Comparison of ENCODE assay signal across 14 mouse cellular contexts in the genomic region with DNA sequence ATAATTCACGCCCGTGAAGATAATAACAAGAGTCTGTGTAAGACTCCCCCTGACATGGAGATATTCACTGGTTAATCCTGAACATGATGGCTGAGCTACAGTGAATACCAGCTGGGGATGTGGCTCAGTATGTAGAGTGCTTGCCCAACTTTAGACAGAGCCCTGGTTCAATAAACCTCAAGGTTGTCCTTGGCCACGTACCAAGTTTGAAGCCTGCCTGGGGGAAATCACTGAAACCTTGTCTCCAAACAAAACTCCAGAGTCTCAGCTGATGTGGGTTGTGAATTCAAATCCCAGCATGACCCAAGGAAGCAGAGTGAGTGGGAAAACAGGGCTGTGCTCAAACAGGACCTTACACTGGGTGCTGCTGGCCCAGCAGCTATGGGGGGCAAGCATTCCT. TPM values are rescaled to one million over a fixed set of nuclear protein-coding genes. Genes with fewer than 3 reads are reported as not detected.
DNase-seq lines count a peak whose midpoint lies in the region; ATAC-seq lines count a peak whose summit lies in the region.
"Had no signal": no experiment of that assay in that cellular context is flagged by ENCODE, and none has a peak within 500 bp of the region (broad histone marks: within the 10 kb centered on the region; RNA-seq: fewer than 3 reads in every experiment).

No protein-coding gene starts in this region.

- ATAC-seq in liver, embryonic 12.5 days = no peak
- ATAC-seq in stomach, embryonic 16.5 days (ENCODE audit: insufficient read depth, low FRiP score) = no peak
- ATAC-seq: forebrain, embryonic 13.5 days had no signal

- no peaks in the 10 kb centered on the region for H3K9me3 ChIP-seq in liver, embryonic 12.5 days (replicated peaks)
- H3K9me3 ChIP-seq in stomach, embryonic 16.5 days (replicated peaks; ENCODE audit: control insufficient read depth, low read length) = no peaks in the 10 kb centered on the region
- H3K9me3 ChIP-seq: forebrain, embryonic 13.5 days; limb, embryonic 15.5 days; midbrain, embryonic 12.5 days had no signal

- peak; percentile 71 for DNase-seq in adrenal gland, adult 2 months
- DNase-seq in adrenal gland, adult 8-10 months = no peak
- DNase-seq in liver = no peak
- peak; percentile 43 for DNase-seq in kidney, postnatal 14 days
- DNase-seq in thymus, postnatal 0 days (ENCODE audit: low spot score) = no peak
- no peak for DNase-seq in heart, adult 18-20 months
- DNase-seq: cerebellum, postnatal 14 days had no signal

- WGBS in liver, embryonic 12.5 days (ENCODE audit: insufficient replicate concordance) = 68% methylated on average over 3 of the region's 3 CpGs
- WGBS in stomach, embryonic 16.5 days = 71% methylated on average over 3 of the region's 3 CpGs

- H3K9ac ChIP-seq in liver, embryonic 12.5 days = no peak overlapping the region
- no peak overlapping the region for H3K9ac ChIP-seq in stomach, embryonic 16.5 days (ENCODE audit: low read length)
- H3K9ac ChIP-seq: embryonic facial prominence, embryonic 12.5 days; forebrain, embryonic 13.5 days; limb, embryonic 15.5 days; midbrain, embryonic 12.5 days had no signal

- H3K4me1 ChIP-seq in liver, embryonic 12.5 days = peaks cover 25% of the 10 kb centered on the region
- peaks cover 19% of the 10 kb centered on the region for H3K4me1 ChIP-seq in stomach, embryonic 16.5 days (ENCODE audit: control insufficient read depth, insufficient read depth, low read length)

- H3K36me3 ChIP-seq in liver, embryonic 12.5 days = no peaks in the 10 kb centered on the region
- no peaks in the 10 kb centered on the region for H3K36me3 ChIP-seq in stomach, embryonic 16.5 days (ENCODE audit: control insufficient read depth, insufficient read depth, low read length)
- H3K36me3 ChIP-seq: embryonic facial prominence, embryonic 12.5 days; limb, embryonic 15.5 days; midbrain, embryonic 12.5 days had no signal

- no peak overlapping the region for H3K4me2 ChIP-seq in liver, embryonic 12.5 days
- no peak overlapping the region for H3K4me2 ChIP-seq in stomach, embryonic 16.5 days (ENCODE audit: low read depth, low read length)
- H3K4me2 ChIP-seq: embryonic facial prominence, embryonic 12.5 days; forebrain, embryonic 13.5 days; limb, embryonic 15.5 days; midbrain, embryonic 12.5 days had no signal

- no peaks in the 10 kb centered on the region for H3K27me3 ChIP-seq in liver, embryonic 12.5 days (replicated peaks)
- H3K27me3 ChIP-seq in stomach, embryonic 16.5 days (ENCODE audit: control insufficient read depth, insufficient read depth, low read length) = no peaks in the 10 kb centered on the region
- H3K27me3 ChIP-seq: embryonic facial prominence, embryonic 12.5 days; forebrain, embryonic 13.5 days; limb, embryonic 15.5 days; midbrain, embryonic 12.5 days had no signal

- no peak overlapping the region for H3K4me3 ChIP-seq in liver, embryonic 12.5 days
- no peak overlapping the region for H3K4me3 ChIP-seq in stomach, embryonic 16.5 days (replicated peaks; ENCODE audit: low read length)
- H3K4me3 ChIP-seq: embryonic facial prominence, embryonic 12.5 days; forebrain, embryonic 13.5 days; left cerebral cortex, adult 2 months; limb, embryonic 15.5 days; midbrain, embryonic 12.5 days had no signal

- 0 out of 2 replicates have a peak overlapping the region, but pooled peaks have one; percentile 74 for H3K27ac ChIP-seq in liver, embryonic 12.5 days
- H3K27ac ChIP-seq in stomach, embryonic 16.5 days (ENCODE audit: low read length) = peak overlapping the region; percentile 40; the same call in 1 of the 2 replicates
- H3K27ac ChIP-seq: embryonic facial prominence, embryonic 12.5 days; forebrain, embryonic 13.5 days; left cerebral cortex, adult 2 months; limb, embryonic 15.5 days; midbrain, embryonic 12.5 days had no signal

RNA-seq across cellular contexts. Expression of a gene that starts 30.3 kb away (rescaled TPM):
- total RNA-seq in adrenal gland, adult 2 months (2021) = 10 to 100 TPM; 81.6 to 88.3 TPM
- polyA plus RNA-seq in adrenal gland, adult 2 months (2012; rRNA removed) = 27.1 and 35.2 TPM in 2 replicates
- 100 to 1,000 TPM in 3 of 4 experiments, 10 to 100 TPM in 1; 98.7 to 129 (median 104) TPM for total RNA-seq in adrenal gland, adult 8-10 months (2022)
- polyA plus RNA-seq in liver, embryonic 12.5 days (2016; fragmentation: Nextera tagmentation; extraction: Ambion mirVana) = 3.0 and 3.1 TPM in 2 replicates
- polyA plus RNA-seq in stomach, embryonic 16.5 days (2015; fragmentation: Nextera tagmentation; extraction: Ambion mirVana) = 5.0 and 5.8 TPM in 2 replicates
- polyA plus RNA-seq in thymus, postnatal 0 days (2015; fragmentation: Nextera tagmentation; extraction: Ambion mirVana) = 1.2 and 1.5 TPM in 2 replicates
- 1 to 10 TPM; 1.4 to 2.0 TPM for total RNA-seq in heart, adult 18-20 months (2021)

Comparison
In these comparisons a context has a peak if more than half of its experiments do, and no peak if none do; other contexts are left out.
1. DNase-seq: peak in adrenal gland, adult 2 months (single experiment) and kidney, postnatal 14 days (single experiment); none in adrenal gland, adult 8-10 months (single experiment), liver (single experiment), thymus, postnatal 0 days (single experiment) and heart, adult 18-20 months (0 of 2).